Mouse (Mus musculus) urinary bladder, adult 2 months (tissue): ENCODE results near the gene Pacrg. TPM values are rescaled to one million over a fixed set of nuclear protein-coding genes. Genes with fewer than 3 reads are reported as not detected.

Experiments used
- DNase-seq: peaks from one replicate; pipeline ENCODE4 v3.0.0; 2022; ENCODE audit warnings: low spot score
- polyA plus RNA-seq: library from polyadenylated mRNA; depleted of rRNA; stranded (reverse); fragments of >200 nt; gene quantifications from 2 replicates; pipeline ENCODE4 v1.2.3, GENCODE M21; 2012

Pacrg gene
- polyA plus RNA-seq, 1 experiment = 2.3 TPM

GRCm38 (mm10) chr17:10550781-10551520, 289.2 kb downstream of the Pacrg start:
- no peak for DNase-seq

- DNase-seq = no peak
Measured at GRCm38 (mm10) chr17:10549825-10550224, 290.3 kb downstream of the Pacrg start.

- no peak for DNase-seq
Measured at GRCm38 (mm10) chr17:10548969-10549368, 291.1 kb downstream of the Pacrg start.

- no peak for DNase-seq
Measured at GRCm38 (mm10) chr17:10540772-10541171, 299.3 kb downstream of the Pacrg start.

GRCm38 (mm10) chr17:10534206-10534605, 305.9 kb downstream of the Pacrg start:
- no peak for DNase-seq

GRCm38 (mm10) chr17:10533461-10533860, 306.6 kb downstream of the Pacrg start:
- DNase-seq = no peak

- DNase-seq = no peak
Measured at GRCm38 (mm10) chr17:10531024-10531423, 309.1 kb downstream of the Pacrg start.

GRCm38 (mm10) chr17:10529329-10529955, 310.7 kb downstream of the Pacrg start:
- DNase-seq = no peak

GRCm38 (mm10) chr17:10521282-10521681, 318.8 kb downstream of the Pacrg start:
- no peak for DNase-seq

GRCm38 (mm10) chr17:10519506-10520155, 320.5 kb downstream of the Pacrg start:
- no peak for DNase-seq

- DNase-seq = no peak
Measured at GRCm38 (mm10) chr17:10514812-10515211, 325.3 kb downstream of the Pacrg start.

- no peak for DNase-seq
Measured at GRCm38 (mm10) chr17:10510913-10511759, 329.0 kb downstream of the Pacrg start.

- DNase-seq = no peak
Measured at GRCm38 (mm10) chr17:10510467-10510866, 329.6 kb downstream of the Pacrg start.

- DNase-seq = no peak
Measured at GRCm38 (mm10) chr17:10508088-10508487, 332.0 kb downstream of the Pacrg start.

- no peak for DNase-seq
Measured at GRCm38 (mm10) chr17:10507466-10507865, 332.6 kb downstream of the Pacrg start.

- no peak for DNase-seq
Measured at GRCm38 (mm10) chr17:10506896-10507295, 333.2 kb downstream of the Pacrg start.

GRCm38 (mm10) chr17:10501439-10501838, 338.7 kb downstream of the Pacrg start:
- DNase-seq = no peak

- no peak for DNase-seq
Measured at GRCm38 (mm10) chr17:10500795-10501432, 339.2 kb downstream of the Pacrg start.

GRCm38 (mm10) chr17:10498935-10499655, 341.0 kb downstream of the Pacrg start:
- no peak for DNase-seq

- no peak for DNase-seq
Measured at GRCm38 (mm10) chr17:10497781-10498420, 342.2 kb downstream of the Pacrg start.
